Mouse (Mus musculus) bone marrow macrophage, adult 2 months (primary cell): ENCODE measurements at regions not wholly inside any gene's neighbourhood (a gene's known extent, or its start where the extent isn't known, plus 50 kb on each side); places are given as distances from the start of the nearest gene placed in this dataset.

Source experiments
- CTCF ChIP-seq: IDR thresholded peaks from 2 replicates; pipeline ENCODE4 v1.5.1; 2012; ENCODE audit warnings: low read depth, mild to moderate bottlenecking, low read length, moderate library complexity
- POLR2A ChIP-seq: IDR thresholded peaks from 2 replicates; pipeline ENCODE4 v1.6.1; 2012; ENCODE audit warnings: mild to moderate bottlenecking, low read depth, low read length, borderline replicate concordance

DNA sequence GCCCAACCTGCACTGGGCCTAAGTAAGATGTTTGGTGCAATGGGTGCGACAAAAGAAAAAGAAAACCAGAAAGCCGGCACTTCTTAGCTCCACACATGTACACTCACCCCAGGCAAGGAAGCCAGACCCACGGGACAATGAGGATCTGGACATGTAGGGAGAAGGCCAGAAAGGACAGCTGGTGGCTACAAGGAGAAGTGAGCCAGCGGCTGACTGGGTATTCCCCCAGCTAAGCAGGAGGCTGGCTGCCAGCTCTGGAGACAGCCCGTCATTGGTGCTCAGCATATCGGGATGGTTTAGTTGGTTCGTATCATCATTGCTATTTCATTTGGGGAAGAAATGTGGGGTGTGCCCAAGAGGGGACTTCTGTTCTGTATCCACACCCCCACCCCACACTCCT lies 481.7 kb downstream of the Zfp536 start:
- TF ChIP-seq POLR2A: no peak
- no peak for TF ChIP-seq CTCF
